Mouse (Mus musculus): ENCODE results near the gene Pkm. TPM values are rescaled to one million over a fixed set of nuclear protein-coding genes. Genes with fewer than 3 reads are reported as not detected.

Pkm gene
- total RNA-seq, 2 experiments from 2014 or later = 585 to 668 TPM

DNA sequence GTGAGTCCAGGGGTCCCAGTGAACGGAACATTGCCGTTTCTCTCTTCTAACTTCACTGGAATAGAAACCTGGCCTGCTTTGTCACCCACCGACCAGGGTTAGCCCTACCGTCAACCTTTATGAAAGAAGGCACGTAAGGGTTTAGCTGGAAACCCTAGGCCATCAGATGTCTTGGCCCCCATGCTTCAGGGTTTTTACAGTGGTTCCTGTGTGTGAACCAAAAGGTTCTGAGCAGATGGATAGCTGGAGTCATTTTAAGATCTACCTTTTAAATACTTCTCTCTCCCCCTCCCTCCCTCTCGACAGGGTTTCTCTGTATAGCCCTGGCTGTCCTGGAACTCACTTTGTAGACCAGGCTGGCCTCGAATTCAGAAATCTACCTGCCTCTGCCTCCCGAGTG, 9.8 kb downstream of the Pkm start:
- no peak for DNase-seq

DNA sequence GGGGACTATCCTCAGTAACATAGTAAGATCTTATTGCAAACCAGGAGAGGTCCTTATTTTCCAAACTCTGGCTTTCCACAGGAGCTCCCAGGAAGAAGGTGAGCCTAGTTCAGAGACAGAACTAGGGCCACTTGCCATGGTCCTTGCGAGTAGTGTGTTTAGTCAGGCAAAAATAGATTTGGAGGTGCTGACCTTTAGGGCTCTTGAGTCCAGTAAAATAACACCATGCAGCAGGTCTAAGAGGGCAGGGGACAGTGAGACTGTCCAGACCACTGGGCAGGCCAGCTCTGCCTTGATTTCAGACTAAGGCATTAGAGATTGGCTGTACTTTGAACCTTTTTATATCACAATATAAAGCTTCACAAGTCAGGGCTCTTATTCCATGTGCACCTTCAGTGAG, 10.6 kb downstream of the Pkm start:
- DNase-seq = no peak

DNA sequence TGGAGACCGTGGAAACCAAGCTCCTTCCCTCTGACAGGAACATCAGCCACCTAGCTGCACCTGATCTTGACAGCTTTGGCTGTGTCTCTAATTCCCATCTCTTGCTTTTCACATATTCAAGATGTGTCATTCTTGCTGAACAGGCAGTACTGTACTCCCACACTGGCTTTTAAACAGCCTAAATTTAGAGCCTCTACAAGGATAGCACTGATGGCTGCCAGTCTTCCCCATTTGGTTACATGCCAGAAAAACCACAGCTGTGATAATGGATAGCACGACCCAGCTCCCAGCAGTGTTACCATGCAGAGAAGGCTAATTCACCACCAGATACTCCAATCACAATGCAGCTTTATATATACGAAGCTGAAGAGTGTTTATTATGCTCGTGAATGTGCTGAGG, 11.1 kb downstream of the Pkm start:
- DNase-seq = no peak

DNA sequence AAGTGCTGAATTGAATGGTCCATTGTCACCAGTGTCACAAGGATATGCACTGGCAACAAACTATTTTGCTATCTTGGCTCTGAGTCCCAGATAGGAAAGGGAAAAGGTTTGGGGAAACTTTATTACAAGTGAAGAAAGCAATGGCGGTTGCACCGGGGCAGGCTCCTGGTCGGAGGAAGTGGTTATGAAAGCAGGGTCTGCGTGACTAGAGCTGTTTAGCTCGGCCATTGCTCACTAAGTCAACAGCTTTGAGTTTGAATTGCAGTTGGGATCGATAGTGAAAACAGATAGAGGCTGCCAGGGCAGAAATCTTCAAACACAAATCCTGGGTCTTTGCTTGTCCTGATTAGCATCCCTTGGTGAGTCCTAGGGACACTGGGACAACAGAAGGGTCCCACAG, 11.7 kb downstream of the Pkm start:
- DNase-seq = no peak

DNA sequence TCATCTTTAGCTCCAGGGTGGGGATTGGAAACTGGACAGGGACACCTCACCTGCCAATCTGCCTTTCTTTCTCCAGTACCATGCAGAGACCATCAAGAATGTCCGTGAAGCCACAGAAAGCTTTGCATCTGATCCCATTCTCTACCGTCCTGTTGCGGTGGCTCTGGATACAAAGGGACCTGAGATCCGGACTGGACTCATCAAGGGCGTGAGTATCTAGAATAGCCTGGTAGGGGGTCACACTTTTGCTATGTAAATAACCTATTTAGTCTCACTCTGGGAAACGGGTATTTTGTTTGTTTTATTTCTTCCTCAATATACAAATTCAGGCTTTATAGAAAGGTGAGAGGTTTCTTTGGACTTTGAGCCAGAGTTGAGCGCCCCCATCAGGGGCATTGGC, 12.3 kb downstream of the Pkm start:
- DNase-seq = no peak

DNA sequence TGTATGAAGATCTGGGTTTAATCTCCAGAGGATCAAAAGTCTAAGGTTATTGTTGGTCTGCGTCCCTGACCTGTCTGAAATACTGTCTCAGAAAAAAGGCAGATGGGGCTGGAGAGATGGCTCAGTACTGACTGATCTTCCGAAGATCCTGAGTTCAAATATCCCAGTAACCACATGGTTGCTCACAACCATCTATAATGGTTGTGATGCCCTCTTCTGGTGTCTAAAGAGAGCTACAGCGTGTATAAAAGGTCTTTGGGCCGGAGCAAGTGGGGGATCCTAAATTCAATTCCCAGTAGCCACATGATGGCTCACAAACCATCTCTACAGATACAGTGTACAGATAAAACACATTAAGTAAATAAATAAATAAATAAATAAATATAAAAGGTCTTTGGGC, 13.0 kb downstream of the Pkm start:
- DNase-seq = no peak

DNA sequence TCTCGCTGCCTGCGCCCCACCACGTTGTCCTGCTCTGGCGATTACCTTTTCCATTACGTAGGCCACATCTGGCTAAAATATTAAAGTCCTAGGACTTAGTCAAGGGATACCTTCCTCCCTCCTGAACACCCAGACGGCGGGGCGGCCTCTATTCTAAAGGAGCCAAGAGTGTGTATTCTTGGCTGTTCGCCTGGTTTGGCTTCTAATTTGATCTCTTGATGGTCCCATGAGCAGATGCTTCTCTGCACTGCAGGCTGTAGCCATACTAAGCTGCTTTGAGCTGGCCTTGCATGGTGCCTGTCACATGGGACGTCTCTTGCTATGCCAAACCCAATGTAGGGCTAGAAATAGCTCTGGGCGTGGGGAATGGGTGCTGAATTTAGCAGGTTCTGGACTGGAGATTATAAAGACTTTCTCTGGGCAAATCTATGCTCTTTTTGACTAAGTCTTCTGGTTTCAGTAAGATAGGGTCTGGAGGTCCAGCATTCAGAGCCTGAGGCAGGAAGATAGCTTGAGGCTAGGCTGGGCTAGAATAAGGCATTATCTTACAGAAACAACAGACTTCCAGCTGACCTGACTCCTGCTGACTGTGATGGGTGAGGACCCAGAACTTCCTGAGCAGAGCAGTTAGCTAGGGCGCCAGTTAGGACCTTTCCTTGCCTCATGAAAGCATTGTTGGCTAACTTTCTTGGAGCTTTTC, 16.2 kb downstream of the Pkm start:
- DNase-seq = no peak

DNA sequence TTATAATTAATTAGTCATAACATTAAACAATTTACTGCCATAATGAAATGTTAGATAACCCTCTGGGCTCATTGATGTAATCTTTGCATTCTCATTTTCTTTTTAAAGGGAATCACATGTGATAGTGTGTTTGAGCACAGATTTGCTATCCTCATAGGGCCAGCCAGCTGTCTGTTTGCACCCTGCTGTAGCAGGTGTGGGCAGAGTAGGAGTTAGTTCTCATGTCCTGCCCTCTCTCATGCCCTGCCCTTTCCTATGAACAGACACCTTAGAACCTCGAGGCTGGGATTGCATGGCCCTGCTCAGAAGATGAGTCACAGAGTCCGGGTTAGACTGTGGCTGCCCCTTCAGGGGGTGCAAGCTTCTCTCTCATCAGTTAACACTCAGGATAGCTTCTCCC, 17.3 kb downstream of the Pkm start:
- no peak for DNase-seq

DNA sequence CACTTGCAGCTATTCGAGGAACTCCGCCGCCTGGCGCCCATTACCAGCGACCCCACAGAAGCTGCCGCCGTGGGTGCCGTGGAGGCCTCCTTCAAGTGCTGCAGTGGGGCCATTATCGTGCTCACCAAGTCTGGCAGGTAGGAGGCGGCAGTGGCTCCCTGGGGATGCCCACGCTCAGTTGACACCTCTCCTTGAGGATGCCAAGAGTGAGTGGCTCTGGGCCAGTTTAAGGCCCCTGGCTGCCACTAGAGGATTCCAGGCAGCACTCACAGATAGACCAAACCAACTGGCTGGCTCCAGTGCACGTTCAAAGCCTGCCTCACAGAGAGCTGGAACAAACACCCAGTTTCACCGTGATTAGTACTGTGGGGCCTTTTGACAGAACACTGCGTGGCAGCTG, 19.4 kb downstream of the Pkm start:
- DNase-seq = peak; percentile 47

DNA sequence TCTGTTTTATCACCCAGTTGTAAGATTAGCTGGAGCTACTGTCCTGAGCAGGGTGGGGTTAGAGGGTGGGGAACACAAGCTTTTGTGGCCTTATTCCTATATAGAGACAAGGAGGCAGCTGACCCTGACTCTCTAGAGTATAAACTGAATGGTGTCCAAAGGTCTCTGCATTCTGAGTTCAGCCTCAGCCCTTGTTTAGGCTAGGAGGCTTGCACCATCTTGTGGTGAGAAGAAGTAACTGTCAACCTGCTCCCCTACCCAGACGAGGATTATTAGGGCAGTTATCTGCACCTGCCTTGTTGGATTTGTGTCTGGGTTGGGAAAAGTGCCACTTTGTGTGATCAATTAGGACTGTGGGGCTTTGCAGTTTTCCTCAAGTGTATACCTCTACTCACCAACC, 22.1 kb downstream of the Pkm start:
- peak; percentile 55 for DNase-seq

DNA sequence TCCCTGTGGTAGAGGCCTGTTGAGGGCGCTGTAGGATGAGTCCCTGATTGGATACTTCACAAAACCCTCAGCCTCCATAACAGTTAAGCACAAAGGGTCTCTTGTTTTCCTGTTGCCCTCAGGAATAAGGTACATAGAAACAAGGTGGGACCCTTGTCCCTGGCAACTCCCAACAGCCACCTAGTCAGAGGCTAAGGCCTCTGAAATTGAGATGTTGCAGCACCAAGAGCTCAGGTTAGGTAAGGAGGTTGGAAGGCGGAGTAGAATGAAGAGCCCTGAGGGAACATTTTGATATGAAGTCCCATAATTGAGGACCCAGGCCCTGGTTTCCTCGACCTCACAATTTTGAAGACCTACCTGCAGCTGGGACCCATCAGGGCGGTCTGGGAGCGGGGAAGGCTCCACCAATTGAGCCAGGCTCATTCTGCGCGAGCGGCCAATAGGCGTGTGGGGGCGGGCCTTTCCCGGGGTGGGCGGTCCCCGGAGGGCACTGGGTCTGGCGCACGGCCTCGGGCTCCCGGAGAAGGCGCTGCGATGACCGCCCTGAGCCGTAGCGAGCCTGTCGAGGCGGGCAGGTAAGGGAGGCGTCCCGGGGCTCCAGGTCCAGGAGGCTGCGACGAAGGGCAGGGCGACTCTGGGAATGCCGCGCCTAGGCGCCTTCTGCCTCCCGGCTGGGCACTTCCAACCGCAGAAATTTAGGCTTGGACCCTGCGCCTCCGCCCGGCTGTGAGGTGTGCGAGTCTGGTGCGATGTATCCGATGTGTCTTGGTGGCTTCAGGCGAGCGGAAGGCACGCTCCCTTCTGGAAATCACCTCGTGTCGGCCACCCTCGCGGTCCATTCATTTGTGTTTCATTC, 23.7 kb downstream of the Pkm start, which contains the start of gene Gramd2:
Gramd2 (plus strand) TSS at position 467 of the 856 bp plus-strand sequence.
- peak; percentile 94 for DNase-seq

DNA sequence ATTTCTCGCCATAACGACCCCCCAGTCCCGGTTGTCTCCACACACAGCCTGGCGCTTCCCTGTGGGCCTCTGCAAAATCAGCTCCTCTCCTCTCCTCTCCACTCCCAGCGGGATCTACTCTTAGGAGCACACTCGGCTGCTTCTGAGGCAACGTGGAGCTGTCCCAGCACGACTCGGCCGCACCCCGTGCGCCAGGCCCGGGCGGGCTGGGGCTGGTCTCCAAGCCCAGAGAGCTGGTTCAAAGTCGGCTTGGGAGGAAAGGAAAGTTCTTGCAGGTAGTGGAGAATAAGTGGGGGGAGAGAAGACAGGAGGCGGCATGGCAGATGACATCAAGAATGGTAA, 24.3 kb downstream of the Pkm start:
- no peak for DNase-seq

DNA sequence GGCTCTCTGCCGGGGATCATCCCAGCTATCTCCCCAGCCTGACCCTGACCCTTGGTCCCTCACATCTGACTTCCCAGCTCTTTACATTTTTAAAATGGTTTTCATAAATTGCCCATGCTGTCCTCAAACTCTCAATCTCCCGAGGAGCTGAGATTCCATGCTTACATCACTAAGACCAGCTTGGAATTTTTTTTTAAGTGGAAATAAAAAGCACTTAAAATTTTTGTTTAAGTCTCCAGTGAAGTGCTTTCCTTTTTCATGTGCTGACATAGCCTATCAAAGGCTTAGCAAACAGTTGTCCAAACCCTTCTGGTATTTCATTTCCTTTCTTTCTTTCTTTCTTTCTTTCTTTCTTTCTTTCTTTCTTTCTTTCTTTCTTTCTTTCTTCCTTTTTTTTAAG, 27.9 kb downstream of the Pkm start:
- no peak for DNase-seq

DNA sequence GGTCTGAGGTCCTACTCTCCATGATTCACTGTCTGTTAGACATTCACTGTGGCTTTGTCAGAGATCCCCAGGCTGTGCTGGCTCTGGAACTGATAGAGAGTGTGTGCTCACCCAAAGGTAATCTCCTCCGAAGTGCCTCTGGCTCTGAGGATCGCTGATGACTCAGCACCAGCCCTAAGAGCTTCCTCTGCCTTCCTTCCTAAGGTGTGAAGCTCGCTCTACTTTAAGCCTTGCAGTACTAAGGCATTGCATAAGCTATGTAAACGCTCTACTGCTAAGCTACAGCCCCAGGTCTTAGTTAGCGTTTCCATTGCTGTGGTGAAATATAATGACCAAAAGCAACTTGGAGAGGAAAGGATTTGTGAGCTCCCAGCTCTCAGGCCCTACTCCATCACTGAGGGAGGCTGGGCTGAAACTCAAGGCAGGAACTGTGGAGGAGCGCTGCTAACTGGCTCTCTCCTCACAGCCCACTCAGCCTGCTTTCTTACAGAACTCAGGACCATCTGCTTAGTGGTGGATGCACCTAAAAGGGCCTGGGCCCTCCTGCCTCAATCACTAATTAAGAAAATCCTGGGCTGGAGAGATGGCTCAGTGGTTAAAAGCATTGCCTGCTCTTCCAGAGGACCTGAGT, 31.4 kb downstream of the Pkm start:
- no peak for DNase-seq

DNA sequence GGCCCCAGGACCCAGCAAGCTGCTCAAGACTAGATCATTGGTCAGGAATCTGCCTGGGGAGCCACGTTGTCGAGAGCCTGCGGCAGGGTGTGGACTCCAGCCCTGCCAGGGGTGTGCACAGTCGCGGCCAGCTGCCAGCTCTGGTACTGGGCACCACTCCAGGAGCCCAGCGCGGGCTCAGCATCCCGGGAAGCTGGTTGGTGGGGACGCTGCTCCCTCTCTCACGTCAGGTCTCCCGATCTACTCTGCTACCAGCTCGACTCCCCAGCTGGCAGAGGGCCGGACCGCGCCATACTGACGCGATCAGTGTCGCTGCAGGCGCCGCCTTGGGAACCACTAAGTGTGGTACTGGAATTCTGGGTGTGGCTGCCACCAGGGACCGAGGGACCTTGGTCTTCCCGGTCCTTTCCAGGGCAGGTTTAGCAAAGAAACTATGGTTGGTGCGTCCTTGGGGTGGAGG, 35.5 kb downstream of the Pkm start:
- DNase-seq = peak; percentile 91

DNA sequence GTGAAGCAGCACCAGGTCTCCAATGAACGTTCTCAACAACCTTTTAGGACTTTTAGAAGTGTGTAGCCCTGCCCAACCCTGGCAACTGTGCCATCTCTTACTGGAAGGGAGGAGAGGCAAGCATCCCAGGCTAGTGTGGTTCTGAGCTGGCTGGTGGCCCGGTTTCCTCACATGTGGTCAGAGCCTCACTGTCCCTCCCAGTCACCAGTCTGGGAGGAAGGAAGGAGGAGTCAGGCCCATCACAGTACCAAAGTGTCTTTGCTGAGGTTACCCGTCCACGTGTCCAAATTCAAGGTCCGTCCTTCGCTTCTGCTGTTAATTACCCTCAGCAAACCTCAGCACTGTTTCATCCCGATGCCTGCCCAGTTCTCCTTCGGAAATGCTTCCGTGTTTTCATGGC, 36.0 kb downstream of the Pkm start:
- DNase-seq = peak; percentile 27

DNA sequence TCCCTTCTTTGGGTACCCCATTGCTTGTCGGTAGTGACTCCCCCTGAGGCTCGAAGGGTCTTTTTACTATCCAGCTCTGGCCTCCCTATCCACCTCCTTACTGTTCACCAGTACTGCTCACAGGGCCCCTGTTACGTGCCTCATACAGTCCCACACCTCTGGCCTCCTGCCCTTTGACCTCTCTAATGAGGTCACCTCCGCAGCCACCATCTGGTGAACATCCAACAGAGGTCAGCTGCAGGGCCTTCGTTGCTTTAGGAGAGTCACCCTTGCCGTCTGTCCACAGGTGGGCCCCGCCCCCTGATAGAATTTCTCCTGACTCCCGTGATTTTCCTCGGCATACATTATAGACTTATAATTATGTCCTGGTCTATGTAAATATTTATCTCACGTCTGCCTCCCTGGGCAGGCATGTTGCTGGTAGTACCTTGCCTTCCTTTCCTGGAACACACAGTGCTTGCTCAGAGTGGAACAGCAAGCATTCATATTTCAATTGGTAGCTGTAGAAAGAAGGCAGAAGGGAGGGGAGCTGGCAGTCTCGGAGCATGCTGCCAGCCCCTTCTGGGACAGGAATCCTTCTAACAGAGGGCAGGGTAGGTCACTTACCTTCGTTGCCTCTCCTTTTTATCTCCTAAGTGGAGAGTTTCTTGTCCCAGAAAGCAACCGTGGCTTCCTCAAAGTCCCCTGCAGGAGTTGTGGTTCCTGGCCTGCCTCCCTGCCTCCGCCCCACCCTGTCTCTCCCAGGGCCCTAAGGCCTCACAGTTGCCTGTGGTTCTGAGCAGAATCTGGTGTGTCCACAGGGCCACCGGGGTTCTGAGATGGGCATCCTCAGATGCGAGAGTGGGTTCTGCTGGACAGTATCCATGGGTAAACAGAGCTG, 38.6 kb downstream of the Pkm start:
- DNase-seq = no peak

DNA sequence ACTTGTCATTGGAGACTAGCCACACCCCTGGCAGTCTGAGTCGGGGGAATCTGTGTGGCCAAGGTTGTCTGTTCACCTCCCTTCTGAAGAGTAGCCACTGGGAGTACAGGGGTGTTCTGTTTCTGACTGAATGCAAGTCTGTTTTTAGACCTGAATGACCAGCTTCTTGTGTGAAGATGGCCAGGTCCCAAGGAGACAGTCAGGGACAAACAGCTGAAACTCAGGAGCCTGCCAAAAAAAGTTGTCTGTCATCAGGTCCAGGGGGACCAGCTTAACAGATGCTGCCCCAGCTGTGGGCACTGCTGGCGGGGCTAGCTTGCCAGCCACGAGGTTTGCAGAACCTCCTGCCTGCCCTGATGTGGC, 39.3 kb downstream of the Pkm start:
- DNase-seq = no peak

DNA sequence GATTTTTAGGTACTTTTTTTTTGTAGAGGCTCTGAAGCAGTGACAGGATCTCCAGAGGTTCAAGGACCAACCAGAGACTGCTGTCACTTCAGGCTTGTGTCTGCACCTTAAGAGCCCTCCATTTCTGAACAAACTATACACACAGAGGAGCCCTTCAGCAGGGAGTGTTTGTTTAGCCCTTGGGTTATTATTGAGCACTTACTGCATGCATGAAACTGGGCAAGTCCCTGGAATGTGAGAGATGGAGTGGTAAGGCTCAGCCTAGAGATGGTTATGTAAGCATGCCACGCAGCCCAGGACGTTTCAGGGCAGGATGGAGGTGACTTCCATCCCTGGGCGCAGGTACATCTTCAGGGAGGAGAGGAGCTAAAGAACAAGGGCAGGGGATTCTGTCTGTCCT, 40.2 kb downstream of the Pkm start:
- DNase-seq = no peak

DNA sequence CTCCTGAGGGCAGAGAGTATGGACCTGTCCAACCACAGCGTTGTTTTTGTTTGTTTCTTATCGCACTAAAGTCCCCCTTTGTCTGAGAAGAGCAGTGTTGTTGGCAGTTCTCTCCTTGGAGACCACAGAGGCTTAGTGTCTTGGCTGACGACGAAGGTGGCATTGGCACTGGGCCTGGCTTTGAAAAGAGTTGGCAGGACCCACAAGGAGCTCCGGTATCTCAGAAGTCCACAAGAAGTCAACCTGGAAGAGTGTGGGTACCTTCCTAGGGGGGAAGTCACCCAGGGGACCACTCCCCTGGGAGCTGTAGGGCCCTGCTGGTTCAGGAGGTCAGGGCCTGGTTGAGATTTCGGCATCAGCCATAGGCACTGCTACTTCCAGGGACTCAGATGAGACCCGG, 44.9 kb downstream of the Pkm start:
- peak; percentile 43 for DNase-seq

DNA sequence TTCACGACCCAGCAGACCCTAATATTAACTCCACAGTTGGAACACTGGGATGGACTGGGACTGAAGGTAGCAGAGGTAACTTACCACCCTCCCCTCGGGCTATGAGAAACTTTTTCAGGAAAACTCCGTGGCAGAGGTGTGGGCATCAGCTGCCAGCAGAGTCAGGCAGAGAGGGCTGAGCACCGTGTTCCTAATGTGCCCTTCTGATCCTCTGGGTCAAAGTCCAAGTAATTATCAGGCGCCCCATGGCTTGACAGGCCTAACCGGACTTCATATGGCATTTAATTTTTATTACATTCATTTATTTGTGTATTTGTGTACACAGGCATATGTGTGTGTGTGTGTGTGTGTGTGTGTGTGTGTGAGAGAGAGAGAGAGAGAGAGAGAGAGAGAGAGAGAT, 46.9 kb downstream of the Pkm start:
- no peak for DNase-seq

Measured in adrenal gland, postnatal 10 days (tissue).